Mouse (Mus musculus) gastrocnemius, postnatal 25 days (tissue): Measurements from ENCODE around the gene Cep57l1. TPM values are rescaled to one million over a fixed set of nuclear protein-coding genes. Genes with fewer than 3 reads are reported as not detected.

Experiments
- DNase-seq: peaks from one replicate; pipeline ENCODE4 v3.0.0; 2022
- microRNA-seq, 2 experiments: library from miRNA; unstranded; fragments of <30 nt; microRNA quantifications; one replicate each; pipeline ENCODE4 v1.2.0; 2021; ENCODE audit warnings: borderline replicate concordance in 2 of 2
- total RNA-seq, 2 experiments: library from RNA; stranded (reverse); gene quantifications; 1 replicate in 1 of 2; 2 replicates in 1 of 2; pipeline ENCODE4 v1.2.3; 2021

Gene Cep57l1
- total RNA-seq, 2 experiments from 2014 or later: 2.0 to 2.6 TPM

DNA sequence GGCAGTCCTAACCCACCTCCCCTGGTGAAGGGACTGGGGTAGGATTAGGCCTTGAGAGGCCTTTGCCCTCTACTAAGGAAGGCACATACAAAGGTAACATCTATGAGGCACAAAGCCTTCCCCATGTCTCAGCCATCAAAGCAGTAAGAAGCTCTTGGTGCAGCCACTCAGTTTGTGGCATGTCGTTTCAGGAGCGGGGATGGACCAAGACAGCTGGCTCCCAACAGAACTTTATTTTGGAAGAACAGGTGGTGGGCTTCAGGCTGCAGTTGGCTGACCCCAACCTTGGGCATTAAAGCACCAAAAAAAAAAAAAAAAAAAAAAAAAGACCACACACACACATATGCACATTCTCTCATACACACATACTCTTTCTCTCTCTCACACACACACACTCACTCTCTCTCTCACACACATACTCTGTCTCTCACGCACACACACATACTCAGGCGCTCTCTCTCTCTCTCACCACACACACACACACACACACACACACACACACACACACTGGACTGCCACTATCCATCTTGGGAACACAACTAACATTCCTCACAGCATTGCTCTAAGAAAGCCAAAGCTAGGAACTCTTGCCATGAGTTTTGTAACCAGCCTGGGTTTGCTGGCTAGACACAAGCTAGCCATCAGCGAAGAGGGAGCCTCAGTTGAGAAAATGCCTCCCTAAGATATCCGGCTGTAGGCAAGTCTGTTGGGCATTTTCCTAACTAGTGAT lies 133.7 kb downstream of the Cep57l1 start:
- DNase-seq: no peak

DNA sequence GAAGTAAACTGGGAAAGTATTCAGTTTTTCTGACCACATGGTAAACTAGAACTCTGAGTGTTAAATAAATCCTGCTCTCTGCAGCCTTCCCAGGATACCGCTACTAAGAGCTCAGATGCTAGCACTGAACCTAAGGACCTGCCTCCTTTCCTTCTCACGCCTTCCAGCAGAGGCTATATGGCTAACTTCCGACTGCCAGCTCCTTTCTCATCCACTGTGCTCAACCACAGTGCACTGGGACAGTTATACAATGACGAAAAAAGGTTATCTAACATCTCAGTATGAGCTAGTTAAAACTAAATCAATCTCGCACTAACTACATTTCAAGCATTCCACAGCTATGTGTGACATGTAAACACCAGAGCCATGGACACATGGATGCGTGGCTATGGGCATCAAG lies 134.4 kb downstream of the Cep57l1 start:
- no peak for DNase-seq

DNA sequence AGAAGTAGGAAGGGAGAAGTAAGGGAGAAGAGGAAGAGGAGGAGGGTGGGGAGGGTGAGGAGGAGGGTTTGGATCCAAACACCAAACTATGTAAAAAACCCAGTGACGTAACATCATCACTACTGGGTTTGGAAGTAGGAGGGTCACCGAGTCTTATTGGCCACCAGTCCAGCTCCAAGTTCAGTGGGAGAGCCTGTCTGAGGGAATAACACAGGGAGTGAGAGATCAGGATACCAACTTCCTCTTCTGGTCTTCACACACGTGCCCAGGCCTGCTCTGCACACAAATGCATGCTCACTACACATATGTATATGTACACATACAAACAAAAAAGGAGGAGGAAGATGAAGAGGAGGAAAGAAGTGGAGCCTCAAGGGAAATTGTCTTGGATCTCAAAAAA lies 135.3 kb downstream of the Cep57l1 start:
- DNase-seq: no peak

- no peak for DNase-seq
Measured at GRCm38 (mm10) chr10:41670196-41670595, 139.5 kb downstream of the Cep57l1 start.

Small RNAs within 50 kb of the gene (microRNA-seq; reads per million reads assigned to microRNA genes)
- 0 reads per million in 2 experiments for gene Mir3473b

Other genes with a start within 250 kb of the Cep57l1 start
- gene Ccdc162, start 93.2 kb downstream of the Cep57l1 start, total RNA-seq: under 1 TPM; 0.33 to 0.59 TPM
- gene Sesn1, start 64 bp upstream of the Cep57l1 start, total RNA-seq: 10 to 100 TPM; 15.4 to 29.7 TPM
- under 1 TPM; 0.16 to 0.33 TPM for gene Armc2, start 208.6 kb upstream of the Cep57l1 start, total RNA-seq